Mouse (Mus musculus): ENCODE results near the gene Tmem131. TPM values are rescaled to one million over a fixed set of nuclear protein-coding genes. Genes with fewer than 3 reads are reported as not detected.
A peak's percentile ranks its signal among the peaks of the same experiment; 100 is the strongest.

The Tmem131 gene
- 10 to 100 TPM; 11.1 to 14.8 TPM for polyA plus RNA-seq (2017; shearing (Covaris generic))

GRCm38 (mm10) chr1:36943653-36944052 is at the start of gene Tmem131:
Gene Tmem131 (minus strand): TSS chr1:36943666.
- ATAC-seq, result no peak

DNA sequence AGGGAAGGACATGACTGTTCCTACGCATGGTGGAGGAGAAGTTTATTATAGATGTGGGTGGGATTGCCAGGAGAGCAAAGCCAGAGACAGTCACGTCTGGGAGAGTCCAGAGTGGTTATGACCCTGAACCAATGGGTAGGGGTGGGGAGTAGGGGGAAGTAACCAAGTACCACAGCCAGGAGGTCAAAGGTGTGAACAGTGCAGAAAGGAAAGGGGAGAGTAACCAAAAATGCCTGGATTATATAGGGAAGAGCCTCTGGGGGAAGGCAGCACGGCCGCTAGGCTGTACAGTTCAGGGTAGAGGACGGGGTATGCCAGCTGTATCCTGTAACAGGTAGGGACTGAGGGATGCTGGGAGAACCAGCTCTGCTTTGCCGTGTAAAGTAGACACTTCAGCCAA is 45.1 kb upstream of the Tmem131 start:
- no peak for ATAC-seq

GRCm38 (mm10) chr1:36988161-36988560 is 44.7 kb upstream of the Tmem131 start:
- ATAC-seq, result no peak

- ATAC-seq, result no peak
These were observed 44.0 kb upstream of the Tmem131 start for GRCm38 (mm10) chr1:36987172-36988148.

DNA sequence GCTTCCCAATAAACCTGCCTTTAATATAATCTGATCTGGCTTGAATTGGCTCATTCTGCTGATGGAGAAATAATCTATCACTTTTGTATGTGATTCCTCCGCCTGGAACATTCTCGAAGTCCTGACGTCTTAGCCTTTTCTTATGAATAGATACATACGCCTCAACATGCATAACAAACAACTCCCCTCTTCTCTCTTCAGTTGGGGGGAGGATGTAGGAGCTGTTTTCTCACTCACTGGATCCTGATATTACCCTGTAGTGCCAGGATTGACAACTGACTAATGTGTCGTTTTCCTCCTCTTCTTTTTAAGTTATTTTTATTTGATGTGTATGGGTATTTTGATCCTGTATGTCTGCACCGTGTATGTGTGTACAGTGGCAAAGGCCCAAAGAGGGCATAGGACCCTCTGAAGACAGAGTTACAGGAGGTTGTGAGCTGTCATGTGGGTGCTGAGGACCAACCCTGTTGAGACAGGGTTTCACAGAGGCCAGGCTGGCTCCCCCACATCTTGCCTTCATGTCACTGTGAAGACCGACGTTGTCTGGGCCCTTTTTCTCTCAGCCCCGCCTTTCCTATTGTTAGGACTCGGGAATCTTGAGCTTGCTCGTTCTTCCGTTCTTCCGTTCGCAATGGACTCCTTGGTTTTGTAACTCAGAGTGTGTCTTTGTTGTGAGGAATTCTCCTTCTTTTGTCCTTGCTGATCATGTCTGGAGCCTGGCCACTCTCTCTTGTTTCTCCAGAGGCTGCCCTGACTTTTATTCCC is 43.1 kb upstream of the Tmem131 start:
- ATAC-seq, result no peak

DNA sequence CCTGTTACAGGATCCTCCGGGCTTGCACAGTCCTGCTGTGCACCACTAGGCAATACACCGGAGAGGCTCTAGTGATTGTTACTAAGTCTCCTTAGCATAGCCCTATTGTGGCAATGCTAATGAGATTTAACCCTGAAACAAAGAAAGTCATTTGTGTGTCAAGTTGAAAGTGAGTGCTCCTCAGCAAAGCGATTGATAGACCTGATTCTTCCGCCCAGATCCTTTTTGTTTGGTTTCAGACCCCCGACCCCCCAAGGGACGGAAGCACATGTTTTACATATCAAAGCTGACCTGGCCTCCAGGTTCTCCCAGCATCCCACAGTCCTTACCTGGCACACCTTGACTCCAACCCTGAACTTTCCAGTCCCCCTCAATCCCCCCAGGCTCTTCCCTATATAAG is 42.4 kb upstream of the Tmem131 start:
- ATAC-seq, result no peak

DNA sequence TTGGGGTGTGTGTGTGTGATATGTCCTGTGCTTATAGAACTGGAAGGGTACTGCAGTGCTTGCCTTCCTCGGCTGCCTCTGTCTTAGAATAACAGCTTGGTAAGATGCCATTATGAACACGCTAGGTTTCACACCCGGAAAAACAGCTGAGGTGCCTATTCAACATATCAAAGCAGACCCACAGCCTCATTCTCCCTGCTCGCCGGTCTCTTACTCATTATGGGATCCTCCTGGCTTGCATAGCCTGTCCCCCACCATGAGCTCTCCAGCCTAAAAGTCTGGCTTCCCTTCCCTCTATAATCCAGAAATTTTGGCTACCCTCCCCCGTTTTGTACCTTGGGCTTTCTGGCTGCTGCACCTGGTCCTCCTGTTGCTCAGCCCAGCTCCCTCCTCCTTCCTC is 40.9 kb upstream of the Tmem131 start:
- ATAC-seq, result no peak

GRCm38 (mm10) chr1:36983754-36984153 is 40.3 kb upstream of the Tmem131 start:
- ATAC-seq, result no peak

- ATAC-seq, result no peak
These were observed 38.9 kb upstream of the Tmem131 start for GRCm38 (mm10) chr1:36982191-36982961.

DNA sequence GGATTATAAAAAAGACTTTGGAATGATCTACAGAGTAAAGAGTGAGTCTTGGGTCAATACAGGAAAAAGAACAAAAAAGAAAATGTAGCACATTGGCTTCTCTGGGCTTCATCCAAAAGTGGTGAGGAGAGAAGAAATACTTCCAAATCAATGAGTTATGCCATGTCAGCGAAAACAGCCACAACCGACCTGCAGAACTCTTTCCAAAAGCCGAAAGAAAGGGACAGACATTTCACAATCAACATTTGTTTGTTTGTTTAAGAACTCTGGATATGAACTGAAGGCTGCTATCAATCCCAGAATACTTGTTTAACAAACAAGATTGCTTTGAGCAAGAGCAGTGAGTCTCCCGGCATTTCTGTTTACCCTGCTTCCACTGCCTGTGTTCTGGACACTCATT is 33.3 kb upstream of the Tmem131 start:
- ATAC-seq, result no peak

DNA sequence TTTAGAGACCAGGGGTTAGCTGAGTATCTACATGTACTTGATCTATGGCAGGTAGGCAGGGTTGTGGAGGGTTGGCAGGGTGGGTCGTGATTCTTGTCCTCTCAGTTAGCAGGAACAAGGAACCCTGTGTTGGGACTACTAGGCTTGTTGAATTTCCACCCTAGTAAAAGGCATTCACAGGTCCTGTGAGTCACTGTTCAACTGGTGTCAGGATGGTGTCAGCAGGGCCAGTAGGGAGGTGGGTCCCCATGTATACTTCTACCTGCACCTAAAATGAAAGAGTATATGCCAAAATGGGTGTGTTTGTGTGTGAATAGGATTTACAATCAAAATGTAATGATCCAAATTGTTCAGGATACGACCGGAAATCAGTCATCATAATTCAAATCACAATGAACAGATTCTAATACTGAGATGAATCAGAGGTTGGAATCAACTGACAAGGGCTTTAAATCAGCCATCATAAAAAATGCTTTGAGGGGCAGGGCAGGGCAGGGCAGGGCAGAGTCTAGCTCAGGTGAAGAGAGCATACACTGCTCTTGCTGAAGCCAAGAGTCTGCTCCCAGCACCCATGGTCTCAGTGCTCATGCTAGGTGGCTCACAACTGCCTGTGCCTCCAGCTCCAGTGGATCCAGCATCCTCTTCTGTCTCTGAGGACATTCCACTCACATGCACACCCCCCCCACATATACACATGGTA is 27.6 kb upstream of the Tmem131 start:
- ATAC-seq, result no peak

DNA sequence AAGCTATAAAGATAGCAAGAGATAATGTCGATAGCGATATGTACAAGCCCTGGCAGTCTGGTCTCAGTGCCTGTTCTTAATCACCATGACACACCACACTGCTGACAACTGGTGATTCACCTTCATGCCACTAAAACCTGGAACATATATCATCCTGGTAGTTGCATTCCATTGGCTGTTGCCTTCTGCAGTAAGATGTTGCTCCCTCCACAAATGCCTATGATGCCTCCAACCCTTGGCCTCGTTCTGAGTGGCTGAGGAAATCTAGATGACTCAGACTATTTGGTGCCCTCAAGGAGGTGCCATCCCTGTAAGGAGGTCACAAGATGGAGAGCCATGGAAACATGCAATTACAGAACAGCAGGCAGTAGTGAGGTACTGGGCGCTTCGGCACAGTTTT is 22.4 kb upstream of the Tmem131 start:
- no peak for ATAC-seq

DNA sequence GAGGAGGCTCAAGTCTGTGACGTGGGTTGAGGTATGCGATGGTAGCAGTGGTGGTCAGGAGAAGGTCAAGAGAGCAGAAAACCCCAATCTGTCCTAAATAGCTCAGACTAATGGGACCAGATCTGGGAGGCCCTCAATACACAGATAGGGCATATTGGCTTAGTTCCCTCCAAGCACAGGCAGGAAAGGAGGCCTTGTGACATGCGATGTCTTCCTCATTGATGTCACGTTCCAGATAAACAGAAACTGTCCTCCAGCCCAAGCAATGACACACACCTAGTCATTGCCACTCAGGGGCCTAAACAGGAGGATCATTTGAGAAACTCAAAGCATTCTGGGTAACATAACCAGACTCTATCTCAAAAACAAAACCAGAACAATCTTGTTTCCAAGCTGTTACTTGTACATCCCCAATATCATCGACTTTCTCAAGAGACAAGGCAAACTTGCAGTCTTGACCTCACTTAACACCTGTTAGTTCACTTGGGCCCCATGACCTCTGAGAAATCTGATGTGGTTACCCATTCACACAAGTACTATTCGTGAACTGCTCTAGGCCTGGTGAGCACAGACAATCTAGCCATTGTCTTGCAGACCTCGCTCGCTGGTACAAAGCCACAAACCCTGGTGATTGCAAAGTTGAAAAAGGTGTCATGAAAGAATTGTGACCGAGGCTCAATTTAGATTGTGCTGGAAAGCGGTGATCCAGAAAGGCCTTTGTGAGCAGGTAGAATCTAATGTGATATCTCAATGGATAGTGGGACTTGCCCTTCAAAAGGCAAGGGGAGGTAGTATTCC is 19.1 kb upstream of the Tmem131 start:
- ATAC-seq, result no peak

DNA sequence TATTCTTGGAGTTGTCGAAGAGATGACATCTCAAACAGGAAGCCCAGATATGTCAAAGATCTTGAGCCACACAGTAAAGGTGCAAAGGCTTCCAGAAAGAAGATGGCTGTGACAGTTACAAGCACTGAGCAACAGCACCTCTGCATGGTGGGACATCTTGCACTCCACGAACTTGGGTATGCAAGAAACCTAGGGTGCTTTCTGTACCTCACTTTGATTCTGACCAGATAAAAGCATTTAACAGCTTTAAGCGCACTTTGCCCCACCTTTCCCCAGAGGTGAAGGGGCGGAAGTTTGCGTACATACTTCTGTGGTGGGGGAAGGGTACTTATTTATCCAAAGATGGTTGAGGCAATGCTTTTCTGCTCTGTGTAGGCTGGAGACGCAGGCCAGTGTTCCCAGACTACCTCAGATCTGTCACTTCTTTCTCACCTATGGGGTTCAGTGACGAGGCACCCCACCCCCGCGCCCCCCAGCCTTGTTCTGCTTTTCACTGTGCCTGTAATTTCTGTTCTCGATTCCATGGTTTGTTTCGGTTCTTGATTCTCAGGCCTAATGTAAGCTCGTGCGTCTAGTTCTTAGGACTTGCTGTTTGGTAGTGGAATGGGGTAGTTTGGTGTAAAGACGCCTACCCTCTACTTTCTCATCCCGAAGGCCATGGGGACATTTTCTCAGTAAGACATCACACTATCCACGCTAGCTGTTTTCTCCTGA is 17.2 kb upstream of the Tmem131 start:
- ATAC-seq, result peak; percentile 84

- no peak for ATAC-seq
These were observed 6.2 kb upstream of the Tmem131 start for GRCm38 (mm10) chr1:36949591-36950184.

DNA sequence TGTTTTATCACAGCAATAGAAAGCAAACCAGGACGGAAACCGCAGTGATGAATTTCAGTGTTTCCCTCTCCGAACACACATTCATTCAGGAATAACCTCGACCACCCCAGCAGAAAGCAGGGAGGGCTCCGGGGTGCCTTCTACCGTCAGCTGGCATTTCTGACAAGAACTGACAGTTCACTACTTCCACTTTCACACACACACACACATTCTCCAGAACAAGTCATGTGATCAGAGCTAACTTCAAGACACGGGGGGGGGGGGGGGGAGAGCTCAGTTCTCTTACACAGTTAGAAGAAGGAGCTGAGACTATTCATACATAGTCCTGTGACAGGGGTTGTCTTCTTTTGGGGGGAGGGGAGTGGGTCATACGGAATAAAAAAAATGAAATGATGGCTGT is 4.0 kb upstream of the Tmem131 start:
- no peak for ATAC-seq

GRCm38 (mm10) chr1:36940381-36940762 is 3.1 kb downstream of the Tmem131 start:
- no peak for ATAC-seq

- ATAC-seq, result peak; percentile 85
These were observed 3.7 kb downstream of the Tmem131 start for GRCm38 (mm10) chr1:36939506-36940380.

- ATAC-seq, result peak; percentile 2
These were observed 4.6 kb downstream of the Tmem131 start for GRCm38 (mm10) chr1:36938801-36939286.
